Mouse (Mus musculus): ENCODE data around the gene Pcsk6. TPM values are rescaled to one million over a fixed set of nuclear protein-coding genes. Genes with fewer than 3 reads are reported as not detected.

Pcsk6 gene
- polyA plus RNA-seq, 1 experiment, result 52.0 TPM

DNA sequence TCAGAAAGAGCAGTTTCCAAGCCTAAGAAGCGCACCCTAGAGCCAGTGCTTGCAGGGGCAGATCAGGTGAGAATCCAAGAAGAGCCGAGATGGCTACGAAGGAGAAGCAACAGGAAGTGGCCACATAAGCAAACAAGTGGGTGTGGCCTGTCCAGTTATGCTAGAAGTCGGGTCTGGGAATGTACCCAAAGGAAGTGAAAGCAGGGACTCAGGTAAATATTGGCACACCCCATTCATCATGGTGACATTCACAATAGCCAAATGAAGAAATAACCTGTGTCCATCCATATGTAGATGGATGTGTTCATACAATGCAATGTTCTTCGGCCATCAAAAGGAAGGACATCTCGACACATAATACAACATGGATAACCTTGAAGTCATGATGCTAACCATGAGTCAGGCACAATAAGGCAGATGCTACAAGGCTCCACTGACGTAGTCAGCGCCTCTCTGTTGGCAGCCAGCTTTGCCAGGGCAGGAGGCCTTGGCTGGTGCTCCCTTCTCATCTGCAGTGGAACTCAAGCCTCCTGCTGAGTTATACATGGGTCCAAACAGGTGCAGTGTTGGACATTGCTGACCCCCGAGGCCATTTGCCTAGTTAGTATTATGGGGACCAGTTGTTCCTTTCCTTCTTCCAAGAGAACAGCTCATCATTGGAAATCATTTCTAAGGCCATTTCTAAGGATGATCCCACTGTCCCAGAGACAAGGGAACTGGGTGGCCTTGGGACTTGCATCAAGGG is 45.2 kb downstream of the Pcsk6 start:
- no peak overlapping the region for H3K27ac ChIP-seq (ENCODE audit: insufficient read depth, low read length)
- DNase-seq, result no peak
- H3K4me3 ChIP-seq (replicated peaks; ENCODE audit: insufficient read depth, low read depth, low read length), result no peak overlapping the region
- 79% methylated on average over 9 of the region's 9 CpGs for WGBS
- H3K27me3 ChIP-seq (ENCODE audit: control insufficient read depth, insufficient read depth, low read length), result no peaks in the 10 kb centered on the region
- peaks cover 7% of the 10 kb centered on the region for H3K4me1 ChIP-seq (ENCODE audit: control insufficient read depth, insufficient read depth, low read length)
- TF ChIP-seq POLR2A (IDR thresholded peaks at IDR 0.05; ENCODE audit: borderline replicate concordance, insufficient read depth, low read length), result no peak
- no peak for TF ChIP-seq CTCF (IDR thresholded peaks at IDR 0.05; ENCODE audit: borderline replicate concordance, insufficient read depth, low read depth, low read length)

DNA sequence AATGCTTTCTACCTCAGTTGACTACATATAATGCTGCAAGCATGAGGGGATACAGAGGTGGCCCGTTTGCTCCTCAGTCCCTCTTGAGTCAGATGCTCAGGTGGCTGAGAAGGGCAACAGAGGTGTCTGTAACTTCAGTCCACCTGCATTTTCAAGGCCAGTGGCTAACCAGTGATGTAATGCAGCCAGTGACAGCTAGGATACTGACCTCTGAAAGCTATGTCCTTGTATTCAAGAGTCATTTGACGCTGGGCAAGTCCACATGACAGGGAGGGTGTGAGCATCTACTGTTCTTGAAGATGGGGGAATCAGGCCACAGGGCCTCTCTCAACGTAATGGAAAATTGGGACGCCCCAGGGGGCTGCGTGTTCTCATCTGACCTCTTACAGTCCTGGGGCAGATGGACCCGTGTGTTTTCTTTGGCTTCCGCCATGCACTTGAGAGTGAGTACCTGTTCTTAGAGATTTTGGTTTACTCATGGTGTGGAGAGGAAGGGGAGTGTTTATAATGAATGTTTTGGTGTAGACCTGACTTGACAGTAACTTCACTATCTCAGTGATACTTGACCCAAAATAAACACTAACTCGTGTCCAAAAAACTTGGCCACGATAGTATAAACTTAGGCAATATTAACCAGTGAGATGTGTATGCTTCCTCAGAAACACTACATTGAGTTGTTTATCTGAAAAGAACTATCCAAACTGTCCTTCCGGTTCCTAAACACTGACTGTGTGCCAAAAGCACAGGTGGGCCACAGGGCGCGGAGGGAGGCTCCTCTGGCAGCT is 48.0 kb downstream of the Pcsk6 start:
- no peak overlapping the region for H3K27ac ChIP-seq (ENCODE audit: insufficient read depth, low read length)
- no peak for TF ChIP-seq POLR2A (IDR thresholded peaks at IDR 0.05; ENCODE audit: borderline replicate concordance, insufficient read depth, low read length)
- TF ChIP-seq CTCF (IDR thresholded peaks at IDR 0.05; ENCODE audit: borderline replicate concordance, insufficient read depth, low read depth, low read length), result no peak
- no peak overlapping the region for H3K4me3 ChIP-seq (replicated peaks; ENCODE audit: insufficient read depth, low read depth, low read length)
- no peaks in the 10 kb centered on the region for H3K27me3 ChIP-seq (ENCODE audit: control insufficient read depth, insufficient read depth, low read length)
- 80% methylated on average over 12 of the region's 12 CpGs for WGBS
- no peak for DNase-seq
- no peaks in the 10 kb centered on the region; the same call in none of the 2 replicates for H3K4me1 ChIP-seq (ENCODE audit: control insufficient read depth, insufficient read depth, low read length)

DNA sequence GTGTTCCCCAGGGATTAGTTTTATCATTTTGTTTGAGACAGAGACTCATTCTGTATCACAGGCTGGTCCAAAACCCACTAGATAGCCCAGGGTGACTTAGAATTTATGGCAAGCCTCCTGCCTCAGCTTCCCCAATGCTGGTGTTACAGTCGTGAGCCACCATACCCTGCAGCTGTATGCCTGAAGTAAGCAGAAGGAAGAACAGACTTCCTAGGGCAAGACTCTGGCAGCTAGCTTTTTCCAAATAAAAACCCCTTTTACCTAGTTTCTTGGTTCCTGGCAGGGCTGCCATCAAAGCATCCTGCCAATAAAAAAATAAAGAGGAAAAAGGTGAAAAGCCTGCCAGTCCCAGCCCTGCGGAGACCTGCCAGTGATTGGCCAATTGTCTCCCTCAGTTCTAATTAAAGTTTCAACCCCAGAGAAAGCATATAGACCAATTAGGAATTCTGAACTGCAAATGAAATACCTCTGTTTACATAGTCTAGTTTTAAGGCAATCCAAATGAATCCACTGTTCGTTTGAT is 51.6 kb downstream of the Pcsk6 start:
- TF ChIP-seq CTCF (IDR thresholded peaks at IDR 0.05; ENCODE audit: borderline replicate concordance, insufficient read depth, low read depth, low read length) (no peak), POLR2A (IDR thresholded peaks at IDR 0.05; ENCODE audit: borderline replicate concordance, insufficient read depth, low read length) (no peak)
- WGBS, result 70% methylated on average over 3 of the region's 3 CpGs
- no peak for DNase-seq
- no peaks in the 10 kb centered on the region; the same call in none of the 2 replicates for H3K4me1 ChIP-seq (ENCODE audit: control insufficient read depth, insufficient read depth, low read length)
- no peaks in the 10 kb centered on the region for H3K27me3 ChIP-seq (ENCODE audit: control insufficient read depth, insufficient read depth, low read length)
- H3K4me3 ChIP-seq (replicated peaks; ENCODE audit: insufficient read depth, low read depth, low read length), result no peak overlapping the region
- H3K27ac ChIP-seq (ENCODE audit: insufficient read depth, low read length), result no peak overlapping the region

DNA sequence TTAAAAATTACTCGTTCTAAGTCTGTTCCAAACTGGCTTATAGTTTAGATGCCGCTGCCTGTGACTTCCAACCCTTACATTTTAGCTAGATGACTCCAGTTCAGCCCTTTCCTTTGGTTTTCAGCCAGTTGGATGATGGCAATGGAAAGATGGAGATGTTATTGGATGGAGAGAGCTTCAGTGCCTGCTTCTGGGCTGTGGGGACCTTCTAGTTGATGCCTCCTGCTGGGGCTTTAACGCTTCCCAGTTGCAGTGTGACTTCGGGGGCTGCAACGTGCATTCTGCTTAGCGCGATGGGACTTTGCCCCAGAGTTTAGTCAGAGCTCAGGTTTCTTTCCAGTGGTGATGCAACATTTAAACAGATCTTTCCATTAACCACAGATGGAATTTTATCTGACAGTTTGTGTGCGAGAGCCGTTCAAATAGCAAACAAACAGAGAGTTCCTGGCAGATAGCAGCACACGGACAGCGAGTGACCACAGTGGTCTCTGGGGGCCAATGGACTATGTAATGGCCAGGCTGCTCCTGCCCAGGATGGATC is 53.3 kb downstream of the Pcsk6 start:
- TF ChIP-seq POLR2A (IDR thresholded peaks at IDR 0.05; ENCODE audit: borderline replicate concordance, insufficient read depth, low read length), result no peak
- no peak for TF ChIP-seq CTCF (IDR thresholded peaks at IDR 0.05; ENCODE audit: borderline replicate concordance, insufficient read depth, low read depth, low read length)
- Histone ChIP-seq H3K4me3 (replicated peaks; ENCODE audit: insufficient read depth, low read depth, low read length) (no peak overlapping the region), H3K27ac (ENCODE audit: insufficient read depth, low read length) (no peak overlapping the region), H3K27me3 (ENCODE audit: control insufficient read depth, insufficient read depth, low read length) (no peaks in the 10 kb centered on the region), H3K4me1 (ENCODE audit: control insufficient read depth, insufficient read depth, low read length) (no peaks in the 10 kb centered on the region; the same call in 1 of the 2 replicates)
- 78% methylated on average over 11 of the region's 11 CpGs for WGBS
- DNase-seq, result no peak

DNA sequence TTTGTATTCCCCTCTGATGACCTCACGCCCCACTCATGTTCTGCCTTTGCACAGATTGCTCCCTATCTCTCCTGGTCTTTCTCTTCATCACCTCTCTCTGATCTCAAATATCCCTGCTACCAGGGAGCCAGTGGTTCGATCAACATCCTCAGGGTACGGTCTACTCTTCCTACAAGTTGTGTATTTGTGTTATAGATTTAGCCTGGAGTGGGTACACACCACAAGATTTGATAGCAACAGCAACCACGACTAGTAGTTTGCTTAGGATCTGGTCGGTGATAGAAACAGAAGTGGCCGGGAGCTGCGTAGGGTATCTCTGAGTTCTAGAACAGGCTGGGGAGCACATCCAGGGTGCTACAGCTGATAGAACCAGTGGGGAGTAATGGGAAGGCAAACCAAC is 54.3 kb downstream of the Pcsk6 start:
- Histone ChIP-seq H3K27me3 (ENCODE audit: control insufficient read depth, insufficient read depth, low read length) (no peaks in the 10 kb centered on the region), H3K27ac (ENCODE audit: insufficient read depth, low read length) (no peak overlapping the region), H3K4me3 (replicated peaks; ENCODE audit: insufficient read depth, low read depth, low read length) (no peak overlapping the region), H3K4me1 (ENCODE audit: control insufficient read depth, insufficient read depth, low read length) (no peaks in the 10 kb centered on the region; the same call in 1 of the 2 replicates)
- WGBS, result 97% methylated on average over 7 of the region's 7 CpGs
- DNase-seq, result no peak
- TF ChIP-seq CTCF (IDR thresholded peaks at IDR 0.05; ENCODE audit: borderline replicate concordance, insufficient read depth, low read depth, low read length) (no peak), POLR2A (IDR thresholded peaks at IDR 0.05; ENCODE audit: borderline replicate concordance, insufficient read depth, low read length) (no peak)

DNA sequence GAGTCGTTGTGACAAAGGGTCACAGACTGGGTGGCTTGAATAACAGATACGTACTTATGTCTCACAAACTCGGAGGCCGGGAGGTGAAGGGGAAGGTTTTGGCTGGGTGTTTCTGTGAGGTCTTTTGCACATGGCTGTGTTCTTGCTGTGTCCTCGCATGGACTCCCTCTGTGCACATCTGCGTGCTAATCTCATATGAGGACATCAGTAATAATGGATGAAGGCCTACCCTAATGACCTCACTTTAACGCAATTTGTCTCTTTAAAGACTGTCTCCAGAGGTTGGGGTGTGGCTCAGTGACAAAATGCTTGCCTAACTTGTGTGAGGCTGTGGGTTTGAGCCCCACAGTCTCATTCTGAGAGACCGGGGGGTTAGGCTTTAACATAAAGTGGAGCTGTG is 55.0 kb downstream of the Pcsk6 start:
- no peak overlapping the region for H3K27ac ChIP-seq (ENCODE audit: insufficient read depth, low read length)
- H3K4me3 ChIP-seq (replicated peaks; ENCODE audit: insufficient read depth, low read depth, low read length), result no peak overlapping the region
- TF ChIP-seq CTCF (IDR thresholded peaks at IDR 0.05; ENCODE audit: borderline replicate concordance, insufficient read depth, low read depth, low read length) (no peak), POLR2A (IDR thresholded peaks at IDR 0.05; ENCODE audit: borderline replicate concordance, insufficient read depth, low read length) (no peak)
- 94% methylated on average over 8 of the region's 8 CpGs for WGBS
- H3K27me3 ChIP-seq (ENCODE audit: control insufficient read depth, insufficient read depth, low read length), result no peaks in the 10 kb centered on the region
- DNase-seq, result no peak
- no peaks in the 10 kb centered on the region for H3K4me1 ChIP-seq (ENCODE audit: control insufficient read depth, insufficient read depth, low read length)

DNA sequence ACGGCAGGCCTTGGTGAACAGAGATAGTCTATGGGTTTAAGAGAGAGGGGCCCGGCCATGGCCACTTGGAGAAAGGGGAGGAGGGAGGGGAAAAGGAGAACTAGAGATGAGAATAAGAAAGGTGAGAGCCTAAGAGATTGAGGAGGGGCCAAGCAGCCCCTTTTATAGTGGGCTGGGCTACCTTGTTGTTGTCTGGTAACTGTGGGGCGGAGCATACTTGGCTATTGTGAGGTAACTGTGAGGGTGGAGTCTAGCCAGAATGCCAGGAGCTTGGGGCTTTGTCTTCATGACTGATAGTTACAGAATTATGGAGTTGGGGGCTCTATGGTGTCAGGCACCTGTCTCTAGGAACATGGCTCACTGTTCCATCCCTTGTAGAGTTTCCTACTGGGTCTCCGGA is 56.9 kb downstream of the Pcsk6 start:
- 96% methylated on average over 4 of the region's 4 CpGs for WGBS
- Histone ChIP-seq H3K4me3 (replicated peaks; ENCODE audit: insufficient read depth, low read depth, low read length) (no peak overlapping the region), H3K4me1 (ENCODE audit: control insufficient read depth, insufficient read depth, low read length) (no peaks in the 10 kb centered on the region), H3K27ac (ENCODE audit: insufficient read depth, low read length) (no peak overlapping the region), H3K27me3 (ENCODE audit: control insufficient read depth, insufficient read depth, low read length) (no peaks in the 10 kb centered on the region)
- no peak for DNase-seq
- TF ChIP-seq CTCF (IDR thresholded peaks at IDR 0.05; ENCODE audit: borderline replicate concordance, insufficient read depth, low read depth, low read length) (no peak), POLR2A (IDR thresholded peaks at IDR 0.05; ENCODE audit: borderline replicate concordance, insufficient read depth, low read length) (no peak)

Data from cerebellum, adult 2 months (tissue).